Mouse (Mus musculus) stomach, embryonic 14.5 days (tissue): ENCODE results near the gene Sp100. TPM values are rescaled to one million over a fixed set of nuclear protein-coding genes. Genes with fewer than 3 reads are reported as not detected.

Experiments
- microRNA-seq: library from miRNA; unstranded; fragments of <30 nt; microRNA quantifications from one replicate; pipeline ENCODE4, GENCODE M21; 2016
- polyA plus RNA-seq: library from polyadenylated mRNA; unstranded; fragments of >200 nt; fragmentation: Nextera tagmentation; extraction: Ambion mirVana; gene quantifications from 2 replicates; pipeline ENCODE4 v1.2.1, GENCODE M21; 2014

Sp100 gene
- polyA plus RNA-seq, 1 experiment from 2014 or later = 1.6 TPM

Small RNA genes within 50 kb of the gene (microRNA-seq; reads per million reads assigned to microRNA genes)
- not detected for gene Mir8096

Other genes with a start within 250 kb of the Sp100 start
- not detected in 2 replicates for gene G530012D18Rik, start 74.3 kb upstream of the Sp100 start, polyA plus RNA-seq
- gene Sp110, start 51.2 kb upstream of the Sp100 start, polyA plus RNA-seq = 1.6 and 2.1 TPM in 2 replicates
- gene Sp140, start 49.6 kb upstream of the Sp100 start, polyA plus RNA-seq = 0.77 and 1.00 TPM in 2 replicates
- 0.91 and 0.97 TPM in 2 replicates for gene A630001G21Rik, start 128.7 kb downstream of the Sp100 start, polyA plus RNA-seq
- gene Cab39, start 143.5 kb downstream of the Sp100 start, polyA plus RNA-seq = 52.1 and 56.1 TPM in 2 replicates
- 137 and 147 TPM in 2 replicates for gene Itm2c, start 244.3 kb downstream of the Sp100 start, polyA plus RNA-seq